Mouse (Mus musculus) bone marrow, adult 2 months (tissue): ENCODE results near the gene Hist1h2bb.

Experiments
- CTCF ChIP-seq: fragments of 200-500 bp; IDR thresholded peaks from 2 replicates; pipeline ENCODE4 v1.5.1; 2011; ENCODE audit warnings: low read length, control low read depth; ENCODE audit not compliant: control insufficient read depth, insufficient read depth
- POLR2A ChIP-seq: fragments of 200-500 bp; IDR thresholded peaks from 2 replicates; pipeline ENCODE4 v1.6.1; 2011; ENCODE audit warnings: low read depth, mild to moderate bottlenecking, control low read depth, low read length, borderline replicate concordance; ENCODE audit not compliant: control insufficient read depth

DNA sequence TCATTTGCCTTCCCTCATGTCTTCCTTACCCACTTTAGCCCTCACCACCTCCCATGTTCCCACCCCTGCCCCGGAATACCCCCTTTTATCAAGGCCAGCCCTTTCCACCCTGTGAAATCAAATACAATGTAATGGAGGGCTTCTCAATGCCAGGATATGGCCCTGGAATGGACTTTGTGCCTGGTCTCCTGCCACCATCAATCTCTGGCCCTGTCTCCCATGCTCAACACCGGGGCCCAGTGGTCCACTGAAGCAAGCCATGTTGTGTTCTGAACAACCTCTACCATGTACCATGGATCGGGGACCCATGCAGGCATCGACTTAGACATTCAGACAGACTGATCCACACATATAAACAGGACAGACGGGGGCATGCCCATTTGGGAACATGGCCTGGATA lies 16.8 kb upstream of the Hist1h2bb start:
- TF ChIP-seq CTCF (no peak), POLR2A (no peak)
